Mouse (Mus musculus): ENCODE results near the gene Negr1. TPM values are rescaled to one million over a fixed set of nuclear protein-coding genes. Genes with fewer than 3 reads are reported as not detected.

Gene Negr1
- polyA plus RNA-seq, 1 experiment from 2014 or later = 2.9 TPM

DNA sequence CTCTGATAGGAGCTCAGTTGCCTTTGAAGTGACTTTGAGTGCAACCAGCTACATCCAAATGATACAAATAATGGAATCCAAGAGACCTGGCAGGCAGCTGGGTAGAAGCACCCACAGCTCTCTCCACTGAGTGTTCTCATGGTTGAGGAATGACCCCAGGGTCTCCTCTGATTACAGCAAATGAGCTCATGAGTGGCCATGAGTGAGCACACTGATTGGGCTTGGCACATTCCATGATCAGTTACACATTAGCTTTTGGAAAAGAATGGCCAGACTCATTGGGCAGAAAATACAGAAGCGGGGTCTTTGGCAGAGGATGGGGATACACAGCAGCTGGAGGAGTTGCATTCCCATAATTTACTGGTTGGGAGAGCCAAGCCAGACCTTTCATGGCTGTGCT is 678.6 kb downstream of the Negr1 start:
- Histone ChIP-seq H3K4me1 (replicated peaks) (no peaks in the 10 kb centered on the region), H3K9ac (replicated peaks) (no peak overlapping the region), H3K27me3 (no peaks in the 10 kb centered on the region), H3K36me3 (no peaks in the 10 kb centered on the region), H3K27ac (no peak overlapping the region), H3K9me3 (no peaks in the 10 kb centered on the region), H3K4me3 (replicated peaks) (no peak overlapping the region), H3K4me2 (no peak overlapping the region)
- ATAC-seq (ENCODE audit: insufficient number of reproducible peaks, insufficient read depth, low FRiP score, low TSS enrichment, low read depth) = no peak
- WGBS = 84% methylated on average over 1 of the region's 1 CpGs

GRCm38 (mm10) chr3:157255446-157255845 is 693.9 kb downstream of the Negr1 start:
- Histone ChIP-seq H3K9me3 (no peaks in the 10 kb centered on the region), H3K9ac (replicated peaks) (no peak overlapping the region), H3K27me3 (no peaks in the 10 kb centered on the region), H3K4me3 (replicated peaks) (no peak overlapping the region), H3K4me1 (replicated peaks) (peaks cover 6% of the 10 kb centered on the region), H3K4me2 (no peak overlapping the region), H3K27ac (no peak overlapping the region), H3K36me3 (no peaks in the 10 kb centered on the region)
- ATAC-seq (ENCODE audit: insufficient number of reproducible peaks, insufficient read depth, low FRiP score, low TSS enrichment, low read depth) = no peak
- 64% methylated on average over 1 of the region's 1 CpGs for WGBS

- H3K4me2 ChIP-seq = no peak overlapping the region
- no peak for ATAC-seq (ENCODE audit: insufficient number of reproducible peaks, insufficient read depth, low FRiP score, low TSS enrichment, low read depth)
- no peaks in the 10 kb centered on the region for H3K36me3 ChIP-seq
- H3K27ac ChIP-seq = no peak overlapping the region
- no peaks in the 10 kb centered on the region for H3K9me3 ChIP-seq
- no peaks in the 10 kb centered on the region for H3K27me3 ChIP-seq
- H3K4me3 ChIP-seq (replicated peaks) = no peak overlapping the region
- H3K9ac ChIP-seq (replicated peaks) = no peak overlapping the region
- H3K4me1 ChIP-seq (replicated peaks) = peaks cover 6% of the 10 kb centered on the region
- 35% methylated on average over 3 of the region's 3 CpGs for WGBS
These were observed 694.3 kb downstream of the Negr1 start for GRCm38 (mm10) chr3:157255863-157256262.

- Histone ChIP-seq H3K36me3 (no peaks in the 10 kb centered on the region), H3K27me3 (no peaks in the 10 kb centered on the region), H3K4me2 (no peak overlapping the region), H3K4me3 (replicated peaks) (no peak overlapping the region), H3K9me3 (no peaks in the 10 kb centered on the region), H3K9ac (replicated peaks) (no peak overlapping the region), H3K27ac (no peak overlapping the region), H3K4me1 (replicated peaks) (no peaks in the 10 kb centered on the region)
- 49% methylated on average over 4 of the region's 4 CpGs for WGBS
- no peak for ATAC-seq (ENCODE audit: insufficient number of reproducible peaks, insufficient read depth, low FRiP score, low TSS enrichment, low read depth)
These were observed 707.1 kb downstream of the Negr1 start for GRCm38 (mm10) chr3:157268742-157269141.

- no peak overlapping the region for H3K4me3 ChIP-seq (replicated peaks)
- no peaks in the 10 kb centered on the region for H3K9me3 ChIP-seq
- no peak for ATAC-seq (ENCODE audit: insufficient number of reproducible peaks, insufficient read depth, low FRiP score, low TSS enrichment, low read depth)
- no peak overlapping the region for H3K9ac ChIP-seq (replicated peaks)
- no peaks in the 10 kb centered on the region for H3K36me3 ChIP-seq
- H3K27me3 ChIP-seq = no peaks in the 10 kb centered on the region
- H3K4me2 ChIP-seq = no peak overlapping the region
- no peak overlapping the region for H3K27ac ChIP-seq
- H3K4me1 ChIP-seq (replicated peaks) = no peaks in the 10 kb centered on the region
These were observed 710.8 kb downstream of the Negr1 start for GRCm38 (mm10) chr3:157272379-157272778.

GRCm38 (mm10) chr3:157274143-157274542 is 712.5 kb downstream of the Negr1 start:
- no peak overlapping the region for H3K9ac ChIP-seq (replicated peaks)
- H3K9me3 ChIP-seq = no peaks in the 10 kb centered on the region
- H3K36me3 ChIP-seq = no peaks in the 10 kb centered on the region
- no peak overlapping the region for H3K4me2 ChIP-seq
- ATAC-seq (ENCODE audit: insufficient number of reproducible peaks, insufficient read depth, low FRiP score, low TSS enrichment, low read depth) = no peak
- no peaks in the 10 kb centered on the region for H3K27me3 ChIP-seq
- 77% methylated on average over 1 of the region's 1 CpGs for WGBS
- no peaks in the 10 kb centered on the region for H3K4me1 ChIP-seq (replicated peaks)
- no peak overlapping the region for H3K4me3 ChIP-seq (replicated peaks)
- H3K27ac ChIP-seq = no peak overlapping the region

DNA sequence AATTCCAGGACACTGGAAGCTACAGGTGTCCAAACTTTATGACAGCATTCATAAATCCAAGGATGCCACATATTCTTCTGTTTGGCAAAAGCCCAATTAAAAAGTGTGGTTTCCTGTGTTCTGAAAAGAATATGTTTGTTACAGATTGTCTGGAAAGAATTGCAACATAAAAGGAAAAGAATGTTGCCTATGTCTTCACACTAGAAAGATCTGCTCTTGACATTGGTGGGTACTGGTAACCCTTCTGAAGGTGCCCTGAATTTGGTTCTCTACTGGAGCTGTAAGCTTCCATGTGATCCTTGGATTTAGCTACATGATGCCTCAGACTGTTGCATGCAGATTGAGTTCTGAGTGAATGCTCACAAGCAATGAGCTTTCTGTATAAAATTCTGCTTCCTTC is 718.1 kb downstream of the Negr1 start:
- Histone ChIP-seq H3K9ac (replicated peaks) (no peak overlapping the region), H3K4me1 (replicated peaks) (no peaks in the 10 kb centered on the region), H3K27ac (no peak overlapping the region), H3K4me2 (no peak overlapping the region), H3K9me3 (no peaks in the 10 kb centered on the region), H3K36me3 (no peaks in the 10 kb centered on the region), H3K27me3 (no peaks in the 10 kb centered on the region), H3K4me3 (replicated peaks) (no peak overlapping the region)
- ATAC-seq (ENCODE audit: insufficient number of reproducible peaks, insufficient read depth, low FRiP score, low TSS enrichment, low read depth) = no peak

GRCm38 (mm10) chr3:157281259-157281658 is 719.7 kb downstream of the Negr1 start:
- Histone ChIP-seq H3K4me2 (no peak overlapping the region), H3K9ac (replicated peaks) (no peak overlapping the region)
- no peak for ATAC-seq (ENCODE audit: insufficient number of reproducible peaks, insufficient read depth, low FRiP score, low TSS enrichment, low read depth)

GRCm38 (mm10) chr3:157291286-157291685 is 729.7 kb downstream of the Negr1 start:
- no peak overlapping the region for H3K27ac ChIP-seq
- no peak overlapping the region for H3K4me2 ChIP-seq
- WGBS = 97% methylated on average over 1 of the region's 1 CpGs
- no peaks in the 10 kb centered on the region for H3K4me1 ChIP-seq (replicated peaks)
- H3K9me3 ChIP-seq = no peaks in the 10 kb centered on the region
- no peak overlapping the region for H3K4me3 ChIP-seq (replicated peaks)
- no peak overlapping the region for H3K9ac ChIP-seq (replicated peaks)
- no peak for ATAC-seq (ENCODE audit: insufficient number of reproducible peaks, insufficient read depth, low FRiP score, low TSS enrichment, low read depth)
- no peaks in the 10 kb centered on the region for H3K36me3 ChIP-seq
- H3K27me3 ChIP-seq = no peaks in the 10 kb centered on the region

More at GRCm38 (mm10) chr3:157281259-157281658, 719.7 kb downstream of the Negr1 start:
- H3K27me3 ChIP-seq = no peaks in the 10 kb centered on the region
- H3K36me3 ChIP-seq = no peaks in the 10 kb centered on the region
- H3K4me3 ChIP-seq (replicated peaks) = no peak overlapping the region
- H3K4me1 ChIP-seq (replicated peaks) = no peaks in the 10 kb centered on the region
- no peaks in the 10 kb centered on the region for H3K9me3 ChIP-seq
- H3K27ac ChIP-seq = no peak overlapping the region

DNA sequence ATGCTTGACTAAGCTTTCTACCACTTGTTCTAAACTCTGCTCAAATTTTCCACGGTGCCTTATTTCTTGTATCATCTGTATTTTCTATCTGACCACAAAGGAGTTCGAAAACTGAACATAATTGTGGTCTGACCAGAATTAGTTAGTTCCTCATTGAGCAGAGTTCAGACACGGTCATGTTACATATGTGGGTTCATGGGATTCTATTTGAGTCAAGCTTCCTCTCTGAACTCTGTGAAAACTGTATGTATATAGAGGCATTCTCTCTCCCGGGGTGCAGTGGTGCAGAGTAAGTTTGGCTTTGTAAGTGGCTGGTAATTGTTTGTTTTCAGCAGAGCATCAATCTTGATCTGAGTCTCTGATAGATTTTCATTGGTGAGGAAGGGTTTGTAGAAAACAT is 735.6 kb downstream of the Negr1 start:
- Histone ChIP-seq H3K27me3 (no peaks in the 10 kb centered on the region), H3K4me3 (replicated peaks) (no peak overlapping the region), H3K36me3 (no peaks in the 10 kb centered on the region), H3K4me1 (replicated peaks) (no peaks in the 10 kb centered on the region), H3K27ac (no peak overlapping the region), H3K9ac (replicated peaks) (no peak overlapping the region), H3K9me3 (no peaks in the 10 kb centered on the region), H3K4me2 (no peak overlapping the region)
- WGBS = 88% methylated on average over 4 of the region's 4 CpGs
- ATAC-seq (ENCODE audit: insufficient number of reproducible peaks, insufficient read depth, low FRiP score, low TSS enrichment, low read depth) = no peak

DNA sequence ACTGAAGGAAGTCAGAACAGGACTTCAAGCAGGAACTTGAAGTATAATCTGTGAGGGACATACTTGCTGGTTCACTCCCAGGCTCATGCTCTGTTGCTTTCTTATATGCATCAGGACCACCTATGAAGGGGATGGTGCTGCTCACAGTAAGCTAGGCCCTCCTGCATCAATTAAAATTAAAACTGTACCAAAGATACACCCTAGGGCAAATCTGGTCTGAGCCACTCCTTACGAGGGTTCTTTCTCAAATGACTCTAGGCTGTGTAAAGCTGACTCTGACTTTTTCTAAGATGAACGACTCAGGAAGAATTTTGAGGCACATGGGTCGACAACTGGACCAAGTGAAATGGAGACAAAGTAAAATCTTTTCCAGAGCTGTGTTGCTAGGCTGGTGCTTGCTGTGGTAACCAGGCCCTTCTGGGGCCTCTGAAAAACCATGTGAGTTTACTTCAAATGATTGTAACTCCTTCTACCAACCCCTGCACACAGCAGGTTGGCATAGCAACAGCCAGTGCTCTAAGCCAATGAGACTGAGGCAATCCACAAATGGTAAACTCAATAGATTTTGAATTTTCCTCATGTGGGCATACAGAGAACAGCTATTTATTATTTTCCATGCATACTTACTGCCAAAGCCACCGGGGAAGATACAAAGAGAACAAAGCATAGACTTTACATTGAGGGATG is 742.0 kb downstream of the Negr1 start:
- Histone ChIP-seq H3K4me1 (replicated peaks) (no peaks in the 10 kb centered on the region), H3K27ac (no peak overlapping the region), H3K36me3 (no peaks in the 10 kb centered on the region), H3K9me3 (no peaks in the 10 kb centered on the region), H3K9ac (replicated peaks) (no peak overlapping the region), H3K4me3 (replicated peaks) (no peak overlapping the region), H3K4me2 (no peak overlapping the region), H3K27me3 (no peaks in the 10 kb centered on the region)
- ATAC-seq (ENCODE audit: insufficient number of reproducible peaks, insufficient read depth, low FRiP score, low TSS enrichment, low read depth) = no peak
- WGBS = 72% methylated on average over 4 of the region's 4 CpGs

- H3K36me3 ChIP-seq = no peaks in the 10 kb centered on the region
These were observed 759.5 kb downstream of the Negr1 start for GRCm38 (mm10) chr3:157321081-157321573.

More at GRCm38 (mm10) chr3:157321081-157321573, 759.5 kb downstream of the Negr1 start:
- Histone ChIP-seq H3K27ac (no peak overlapping the region), H3K4me3 (replicated peaks) (no peak overlapping the region), H3K27me3 (no peaks in the 10 kb centered on the region), H3K9ac (replicated peaks) (no peak overlapping the region), H3K4me2 (no peak overlapping the region), H3K4me1 (replicated peaks) (no peaks in the 10 kb centered on the region), H3K9me3 (no peaks in the 10 kb centered on the region)
- 63% methylated on average over 1 of the region's 1 CpGs for WGBS
- no peak for ATAC-seq (ENCODE audit: insufficient number of reproducible peaks, insufficient read depth, low FRiP score, low TSS enrichment, low read depth)
